Mouse (Mus musculus) adrenal gland, adult 2 months (tissue): ENCODE measurements at regions not wholly inside any gene's neighbourhood (a gene's known extent, or its start where the extent isn't known, plus 50 kb on each side); places are given as distances from the start of the nearest gene placed in this dataset.

Source experiments
- DNase-seq: peaks from one replicate; pipeline ENCODE4 v3.0.0; 2021

- DNase-seq: no peak
These were observed 260.7 kb upstream of the 4930535I16Rik start for GRCm38 (mm10) chr4:124178401-124179018.

- no peak for DNase-seq
These were observed 257.7 kb upstream of the 4930535I16Rik start for GRCm38 (mm10) chr4:124175531-124175930.

GRCm38 (mm10) chr4:124154627-124155026 is 236.8 kb upstream of the 4930535I16Rik start:
- DNase-seq: no peak

GRCm38 (mm10) chr4:124149771-124150451 is 232.1 kb upstream of the 4930535I16Rik start:
- DNase-seq: no peak

- DNase-seq: no peak
These were observed 231.2 kb upstream of the 4930535I16Rik start for GRCm38 (mm10) chr4:124149037-124149436.

GRCm38 (mm10) chr4:124147276-124147675 is 229.5 kb upstream of the 4930535I16Rik start:
- DNase-seq: no peak

GRCm38 (mm10) chr4:124146135-124146534 is 228.3 kb upstream of the 4930535I16Rik start:
- DNase-seq: no peak

- no peak for DNase-seq
These were observed 225.8 kb upstream of the 4930535I16Rik start for GRCm38 (mm10) chr4:124143630-124144029.

- DNase-seq: no peak
These were observed 225.4 kb upstream of the 4930535I16Rik start for GRCm38 (mm10) chr4:124143226-124143625.

- DNase-seq: peak; percentile 70
These were observed 224.3 kb upstream of the 4930535I16Rik start for GRCm38 (mm10) chr4:124142083-124142482.

- peak; percentile 61 for DNase-seq
These were observed 217.3 kb upstream of the 4930535I16Rik start for GRCm38 (mm10) chr4:124135165-124135470.

GRCm38 (mm10) chr4:124134341-124135164 is 216.7 kb upstream of the 4930535I16Rik start:
- DNase-seq: no peak

- no peak for DNase-seq
These were observed 213.1 kb upstream of the 4930535I16Rik start for GRCm38 (mm10) chr4:124130946-124131345.

GRCm38 (mm10) chr4:124126258-124126657 is 208.4 kb upstream of the 4930535I16Rik start:
- DNase-seq: no peak

GRCm38 (mm10) chr4:124120334-124120733 is 202.5 kb upstream of the 4930535I16Rik start:
- no peak for DNase-seq

- DNase-seq: no peak
These were observed 196.1 kb upstream of the 4930535I16Rik start for GRCm38 (mm10) chr4:124113856-124114345.

- DNase-seq: no peak
These were observed 192.9 kb upstream of the 4930535I16Rik start for GRCm38 (mm10) chr4:124110705-124111104.

- no peak for DNase-seq
These were observed 191.5 kb upstream of the 4930535I16Rik start for GRCm38 (mm10) chr4:124109371-124109770.

- DNase-seq: peak; percentile 33
These were observed 184.9 kb upstream of the 4930535I16Rik start for GRCm38 (mm10) chr4:124102684-124103083.

- no peak for DNase-seq
These were observed 169.0 kb upstream of the 4930535I16Rik start for GRCm38 (mm10) chr4:124086801-124087200.

- DNase-seq: no peak
These were observed 168.4 kb upstream of the 4930535I16Rik start for GRCm38 (mm10) chr4:124086254-124086653.

- no peak for DNase-seq
These were observed 161.8 kb upstream of the 4930535I16Rik start for GRCm38 (mm10) chr4:124079603-124080002.

GRCm38 (mm10) chr4:124075551-124075950 is 157.7 kb upstream of the 4930535I16Rik start:
- no peak for DNase-seq
